Mouse (Mus musculus) E14TG2a.4 (cell line): ENCODE data around the gene Rhoh.

ENCODE experiments used
- CTCF ChIP-seq: conservative IDR thresholded peaks from 2 replicates; pipeline ENCODE4 v1.5.1; 2014; ENCODE audit warnings: low read length
- NANOG ChIP-seq: IDR thresholded peaks from 2 replicates; pipeline ENCODE4 v1.6.1; 2014; ENCODE audit warnings: borderline replicate concordance, low read length, mixed read lengths
- POU5F1 ChIP-seq: IDR thresholded peaks from 2 replicates; pipeline ENCODE4 v1.6.1; 2014; ENCODE audit warnings: low read length, borderline replicate concordance

DNA sequence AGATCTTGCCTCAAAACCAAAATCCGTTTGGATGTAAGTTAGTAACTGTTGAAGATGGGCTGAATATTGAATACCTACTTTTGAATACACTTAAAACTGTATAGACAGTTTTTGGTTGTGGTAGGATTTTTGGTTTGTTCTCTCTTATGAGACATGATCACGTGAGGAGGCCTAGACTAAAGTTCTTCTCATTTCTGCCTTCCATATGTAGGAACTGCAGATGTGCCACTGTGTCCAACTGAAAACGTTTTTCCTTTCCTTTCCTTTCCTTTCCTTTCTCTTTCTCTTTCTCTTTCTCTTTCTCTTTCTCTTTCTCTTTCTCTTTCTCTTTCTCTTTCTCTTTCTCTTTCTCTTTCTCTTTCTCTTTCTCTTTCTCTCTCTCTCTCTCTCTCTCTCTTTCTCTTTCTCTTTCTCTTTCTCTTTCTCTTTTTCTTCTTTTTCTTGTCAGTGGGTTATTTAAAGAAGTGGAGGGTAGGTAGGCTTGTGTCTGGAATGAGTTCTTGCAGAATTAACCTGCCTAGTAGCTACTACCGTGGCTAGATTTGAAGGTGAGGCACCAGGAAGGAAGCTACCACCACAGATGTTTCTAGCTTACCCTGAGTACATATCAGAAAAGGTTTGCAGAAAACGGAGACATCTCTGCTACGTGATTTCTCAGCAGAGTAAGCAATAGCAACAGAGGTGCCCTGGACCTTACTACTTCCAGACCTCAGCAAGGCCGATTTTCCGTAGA is 27.1 kb upstream of the Rhoh start:
- TF ChIP-seq CTCF: no peak
- no peak for TF ChIP-seq NANOG
- no peak for TF ChIP-seq POU5F1
